In genomic region chrX:136743459-136743858, GRCm38 (mm10) we compare ENCODE assay signal across 8 mouse cellular contexts. TPM values are rescaled to one million over a fixed set of nuclear protein-coding genes. Genes with fewer than 3 reads are reported as not detected.
DNase-seq lines count a peak whose midpoint lies in the region; ATAC-seq and TF ChIP-seq lines count a peak whose summit lies in the region.

Gene Morf4l2 (minus strand): TSS chrX:136743690.

- peak within 1 kb of the TSS; percentile 82 to 89 for H3K4me3 ChIP-seq in ES-E14 (ENCODE audit: insufficient read depth in 1 of 2, low read depth in 1 of 2, low read length in 2 of 2, poor library complexity in 1 of 2, severe bottlenecking in 1 of 2)
- H3K4me3 ChIP-seq in forebrain, embryonic 11.5 days (ENCODE audit: low read depth, low read length) = no peak within 1 kb of the TSS; the same call in 1 of the 2 replicates
- peak within 1 kb of the TSS; percentile 42; the same call in 1 of the 2 replicates for H3K4me3 ChIP-seq in limb, embryonic 11.5 days (ENCODE audit: low read depth, low read length)
- peak within 1 kb of the TSS; percentile 53 for H3K4me3 ChIP-seq in neural tube, embryonic 15.5 days (replicated peaks)

- intact Hi-C loops in heart, postnatal 25 days (cut with DNase I) = loop anchor here (2.0 kb wide), 1 partner anchor 271 kb away; no protein-coding TSS in a partner anchor

- DNase-seq in frontal cortex, adult 2 months (ENCODE audit: extremely low spot score in 1 of 2, low spot score in 1 of 2) = no peak
- DNase-seq in ES-E14 (ENCODE audit: low read depth, low spot score) = no peak
- peak; percentile 47 for DNase-seq in forebrain, embryonic 11.5 days (ENCODE audit: low spot score)
- DNase-seq in heart, postnatal 25 days (ENCODE audit: low spot score) = no peak
- no peak for DNase-seq in limb, embryonic 11.5 days (ENCODE audit: low spot score)
- no peak for DNase-seq in retina, embryonic 14.5 days (ENCODE audit: low spot score)

- H3K27ac ChIP-seq in ES-E14 (ENCODE audit: insufficient read depth, low read depth, low read length, poor library complexity, severe bottlenecking) = peak within 1 kb of the TSS; percentile 91; the same call in 1 of the 2 replicates
- no peak within 1 kb of the TSS for H3K27ac ChIP-seq in forebrain, embryonic 11.5 days (ENCODE audit: low read depth, low read length)
- peak within 1 kb of the TSS; percentile 72; the same call in 1 of the 2 replicates for H3K27ac ChIP-seq in limb, embryonic 11.5 days (replicated peaks; ENCODE audit: low read depth, low read length)
- peak within 1 kb of the TSS; percentile 94 for H3K27ac ChIP-seq in neural tube, embryonic 15.5 days (replicated peaks)

- H3K9ac ChIP-seq in ES-E14 (ENCODE audit: insufficient read depth, low read depth, low read length, poor library complexity, severe bottlenecking) = peak within 1 kb of the TSS; percentile 96; the same call in 1 of the 2 replicates
- H3K9ac ChIP-seq in forebrain, embryonic 11.5 days (ENCODE audit: low read length) = peak within 1 kb of the TSS; percentile 59
- H3K9ac ChIP-seq in limb, embryonic 11.5 days (ENCODE audit: low read length) = peak within 1 kb of the TSS; percentile 22; the same call in 1 of the 2 replicates
- peak within 1 kb of the TSS; percentile 46 for H3K9ac ChIP-seq in neural tube, embryonic 15.5 days (replicated peaks)

- 90% methylated on average over 12 of the region's 12 CpGs for WGBS in forebrain, embryonic 11.5 days
- WGBS in limb, embryonic 11.5 days = 85% methylated on average over 12 of the region's 12 CpGs
- WGBS in neural tube, embryonic 15.5 days = 94% methylated on average over 12 of the region's 12 CpGs

- in situ Hi-C loops in ES-E14 (cut with MboI; ENCODE audit: low sequenced_read_pairs in 2 of 2, unreplicated experiment in 2 of 2) = no loop called here

- H3K27me3 ChIP-seq in forebrain, embryonic 11.5 days (ENCODE audit: control insufficient read depth, insufficient read depth, low read length) = no peaks in the 10 kb centered on the region
- no peaks in the 10 kb centered on the region for H3K27me3 ChIP-seq in limb, embryonic 11.5 days (ENCODE audit: control insufficient read depth, insufficient read depth, low read length)
- H3K27me3 ChIP-seq in neural tube, embryonic 15.5 days (replicated peaks) = no peaks in the 10 kb centered on the region

- no peaks in the 10 kb centered on the region for H3K9me3 ChIP-seq in ES-E14 (ENCODE audit: control insufficient read depth, insufficient read depth, low read depth, low read length)
- no peaks in the 10 kb centered on the region for H3K9me3 ChIP-seq in forebrain, embryonic 11.5 days (ENCODE audit: control insufficient read depth, low read length)
- H3K9me3 ChIP-seq in limb, embryonic 11.5 days (ENCODE audit: control insufficient read depth, low read length) = no peaks in the 10 kb centered on the region
- no peaks in the 10 kb centered on the region for H3K9me3 ChIP-seq in neural tube, embryonic 15.5 days (replicated peaks)

- no peak for ATAC-seq in frontal cortex, adult (ENCODE audit: low TSS enrichment)
- no peak for ATAC-seq in forebrain, embryonic 11.5 days (replicated peaks; ENCODE audit: low FRiP score)
- no peak for ATAC-seq in limb, embryonic 11.5 days (ENCODE audit: insufficient number of reproducible peaks, low FRiP score, low TSS enrichment, low read depth)
- ATAC-seq in neural tube, embryonic 15.5 days (ENCODE audit: low FRiP score) = no peak

- H3K4me2 ChIP-seq in forebrain, embryonic 11.5 days (ENCODE audit: low read depth, low read length, severe bottlenecking) = peak within 1 kb of the TSS; percentile 43
- H3K4me2 ChIP-seq in limb, embryonic 11.5 days (ENCODE audit: low read depth, severe bottlenecking) = peak within 1 kb of the TSS; percentile 35; the same call in 1 of the 2 replicates
- peak within 1 kb of the TSS; percentile 58 for H3K4me2 ChIP-seq in neural tube, embryonic 15.5 days

- peaks cover 3% of the 10 kb centered on the region for H3K36me3 ChIP-seq in ES-E14 (ENCODE audit: control insufficient read depth, insufficient read depth, low read length, poor library complexity, severe bottlenecking)
- no peaks in the 10 kb centered on the region for H3K36me3 ChIP-seq in forebrain, embryonic 11.5 days (ENCODE audit: control insufficient read depth, insufficient read depth, low read length)
- H3K36me3 ChIP-seq in limb, embryonic 11.5 days (ENCODE audit: control insufficient read depth, insufficient read depth, low read length) = no peaks in the 10 kb centered on the region
- no peaks in the 10 kb centered on the region for H3K36me3 ChIP-seq in neural tube, embryonic 15.5 days

- H3K4me1 ChIP-seq in ES-E14 (ENCODE audit: control insufficient read depth in 2 of 2, insufficient read depth in 2 of 2, low read length in 2 of 2, poor library complexity in 1 of 2) = 0 out of 4 replicates have a peak, but pooled peaks cover 0 to 1% of the 10 kb centered on the region in 2 experiments
- H3K4me1 ChIP-seq in forebrain, embryonic 11.5 days (replicated peaks; ENCODE audit: control insufficient read depth, insufficient read depth, low read length) = no peaks in the 10 kb centered on the region
- no peaks in the 10 kb centered on the region for H3K4me1 ChIP-seq in limb, embryonic 11.5 days (ENCODE audit: control insufficient read depth, insufficient read depth, low read length)
- H3K4me1 ChIP-seq in neural tube, embryonic 15.5 days = peaks cover 3% of the 10 kb centered on the region

TF ChIP-seq in ES-E14, 5 proteins besides CTCF, POLR2A, EP300 and RAD21:
- TF ChIP-seq ZC3H11A (IDR thresholded peaks at IDR 0.05; ENCODE audit: borderline replicate concordance, low read depth, low read length) = no peak
- TF ChIP-seq MAFK (IDR thresholded peaks at IDR 0.05; ENCODE audit: insufficient read depth, low read depth, low read length) = 0 out of 2 replicates have a peak, but pooled peaks have one; percentile 6

RNA-seq across cellular contexts. Expression of gene Morf4l2, which starts in this region (rescaled TPM):
- polyA plus RNA-seq in frontal cortex, adult 2 months (2012; rRNA removed) = 282 and 312 TPM in 2 replicates
- 236 and 337 TPM in 2 replicates for total RNA-seq in ES-E14 (2012; rRNA removed)
- 550 and 558 TPM in 2 replicates for polyA plus RNA-seq in forebrain, embryonic 11.5 days (2014; fragmentation: Nextera tagmentation; extraction: Ambion mirVana)
- total RNA-seq in heart, postnatal 25 days (2021) = 100 to 1,000 TPM in 1 of 2 experiments, 10 to 100 TPM in 1; 89.8 to 107 TPM
- polyA plus RNA-seq in limb, embryonic 11.5 days (2014; fragmentation: Nextera tagmentation; extraction: Ambion mirVana) = 612 and 618 TPM in 2 replicates
- 509 and 511 TPM in 2 replicates for polyA plus RNA-seq in neural tube, embryonic 15.5 days (2015; fragmentation: Nextera tagmentation; extraction: Ambion mirVana)

Comparison
In these comparisons a context has a peak if more than half of its experiments do, and no peak if none do; other contexts are left out.
1. H3K9ac ChIP-seq: peak in every context shown above with its lines; median percentile 96 in ES-E14; 59 in forebrain, embryonic 11.5 days; 46 in neural tube, embryonic 15.5 days; 22 in limb, embryonic 11.5 days.